Mouse (Mus musculus) gastrocnemius, adult 18-20 months (tissue): ENCODE measurements around the gene Vwa3b. TPM values are rescaled to one million over a fixed set of nuclear protein-coding genes. Genes with fewer than 3 reads are reported as not detected.

Source experiments
- DNase-seq: peaks from one replicate; pipeline ENCODE4 v3.0.0; 2021; ENCODE audit warnings: low spot score
- total RNA-seq, 2 experiments: library from RNA; stranded (reverse); gene quantifications; 2 replicates each; pipeline ENCODE4 v1.2.3; 2021

Vwa3b gene
- total RNA-seq, 2 experiments from 2014 or later, result 85.9 to 109 TPM

DNA sequence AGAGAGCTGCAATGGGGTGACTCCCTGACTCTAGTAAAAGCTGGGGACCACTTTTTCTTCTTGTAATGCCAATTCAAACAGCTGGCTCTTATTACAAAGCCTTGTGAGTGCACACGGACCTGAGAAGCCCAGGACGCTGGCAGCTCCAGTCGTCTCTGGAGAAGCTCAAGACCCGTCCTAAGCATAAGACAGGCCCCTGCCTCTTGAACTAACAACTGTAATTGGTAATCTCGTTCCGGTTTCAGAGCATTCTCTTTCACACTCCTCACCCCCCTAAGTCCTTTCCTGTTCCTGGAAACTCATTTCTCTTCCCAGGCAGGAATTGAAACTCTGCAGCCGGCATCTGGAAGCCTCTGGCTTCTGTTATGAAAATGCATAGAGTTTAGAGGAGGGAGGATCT, 195.6 kb downstream of the Vwa3b start:
- DNase-seq, result no peak

- DNase-seq, result peak; percentile 63
These were observed 204.0 kb downstream of the Vwa3b start for GRCm38 (mm10) chr1:37230404-37230803.

GRCm38 (mm10) chr1:37231295-37231701, 204.9 kb downstream of the Vwa3b start:
- peak; percentile 42 for DNase-seq

Other genes starting within 250 kb of the Vwa3b start
- gene Tmem131, start 82.9 kb upstream of the Vwa3b start, total RNA-seq, result 10 to 100 TPM; 29.1 to 32.1 TPM
- gene Cnga3, start 187.8 kb downstream of the Vwa3b start, total RNA-seq, result under 1 TPM; 0.34 to 0.38 TPM